Mouse (Mus musculus): ENCODE measurements around the gene Myrfl.

The Myrfl gene

GRCm38 (mm10) chr10:116896336-116897177 is at the start of gene Myrfl:
Myrfl (minus strand) TSS chr10:116896919.
- DNase-seq (ENCODE audit: low spot score), result no peak

- no peak for DNase-seq (ENCODE audit: low spot score)
These were observed 48.2 kb upstream of the Myrfl start for GRCm38 (mm10) chr10:116944940-116945339.

- DNase-seq (ENCODE audit: low spot score), result no peak
These were observed 47.4 kb upstream of the Myrfl start for GRCm38 (mm10) chr10:116944144-116944543.

GRCm38 (mm10) chr10:116943025-116943424 is 46.3 kb upstream of the Myrfl start:
- DNase-seq (ENCODE audit: low spot score), result no peak

- DNase-seq (ENCODE audit: low spot score), result no peak
These were observed 38.3 kb upstream of the Myrfl start for GRCm38 (mm10) chr10:116935028-116935427.

- DNase-seq (ENCODE audit: low spot score), result no peak
These were observed 37.1 kb upstream of the Myrfl start for GRCm38 (mm10) chr10:116933794-116934193.

- DNase-seq (ENCODE audit: low spot score), result no peak
These were observed 35.7 kb upstream of the Myrfl start for GRCm38 (mm10) chr10:116932418-116932817.

GRCm38 (mm10) chr10:116931497-116932179 is 34.9 kb upstream of the Myrfl start:
- DNase-seq (ENCODE audit: low spot score), result no peak

GRCm38 (mm10) chr10:116930936-116931335 is 34.2 kb upstream of the Myrfl start:
- DNase-seq (ENCODE audit: low spot score), result no peak

GRCm38 (mm10) chr10:116930506-116930905 is 33.8 kb upstream of the Myrfl start:
- DNase-seq (ENCODE audit: low spot score), result no peak

- no peak for DNase-seq (ENCODE audit: low spot score)
These were observed 32.1 kb upstream of the Myrfl start for GRCm38 (mm10) chr10:116928826-116929225.

- DNase-seq (ENCODE audit: low spot score), result no peak
These were observed 29.9 kb upstream of the Myrfl start for GRCm38 (mm10) chr10:116926428-116927113.

- DNase-seq (ENCODE audit: low spot score), result no peak
These were observed 27.2 kb upstream of the Myrfl start for GRCm38 (mm10) chr10:116923651-116924495.

- DNase-seq (ENCODE audit: low spot score), result no peak
These were observed 25.4 kb upstream of the Myrfl start for GRCm38 (mm10) chr10:116922161-116922560.

- DNase-seq (ENCODE audit: low spot score), result no peak
These were observed 24.7 kb upstream of the Myrfl start for GRCm38 (mm10) chr10:116921416-116921815.

GRCm38 (mm10) chr10:116920641-116921040 is 23.9 kb upstream of the Myrfl start:
- DNase-seq (ENCODE audit: low spot score), result no peak

- no peak for DNase-seq (ENCODE audit: low spot score)
These were observed 22.9 kb upstream of the Myrfl start for GRCm38 (mm10) chr10:116919368-116920317.

- no peak for DNase-seq (ENCODE audit: low spot score)
These were observed 19.9 kb upstream of the Myrfl start for GRCm38 (mm10) chr10:116916581-116916980.

- DNase-seq (ENCODE audit: low spot score), result no peak
These were observed 18.6 kb upstream of the Myrfl start for GRCm38 (mm10) chr10:116915286-116915685.

- no peak for DNase-seq (ENCODE audit: low spot score)
These were observed 17.9 kb upstream of the Myrfl start for GRCm38 (mm10) chr10:116914586-116914985.

All from ovary, postnatal 14 days (tissue).